Mouse (Mus musculus): ENCODE measurements around the gene Ak1. TPM values are rescaled to one million over a fixed set of nuclear protein-coding genes. Genes with fewer than 3 reads are reported as not detected.
A peak's percentile ranks its signal among the peaks of the same experiment; 100 is the strongest.

Gene Ak1
- total and polyA plus RNA-seq, 2 experiments from 2014 or later, result 572 to 721 TPM

GRCm38 (mm10) chr2:32677683-32678082 is 56.1 kb downstream of the Ak1 start:
- 82% methylated on average over 7 of the region's 7 CpGs for WGBS
- TF ChIP-seq EP300 (IDR thresholded peaks at IDR 0.05; ENCODE audit: low read depth) (no peak), CTCF (IDR thresholded peaks at IDR 0.05; ENCODE audit: low read depth) (no peak)
- peaks cover 80% of the 10 kb centered on the region for H3K36me3 ChIP-seq (replicated peaks; ENCODE audit: control insufficient read depth, insufficient read depth, low read length)
- H3K27ac ChIP-seq (ENCODE audit: low read depth), result no peak overlapping the region
- H3K4me2 ChIP-seq (ENCODE audit: low read depth, low read length), result no peak overlapping the region
- ATAC-seq (ENCODE audit: insufficient read depth, low read depth) (no peak), DNase-seq (ENCODE audit: low spot score) (no peak)
- no peak overlapping the region for H3K4me3 ChIP-seq (ENCODE audit: low read depth, low read length)
- H3K9ac ChIP-seq (replicated peaks; ENCODE audit: low read depth, low read length), result no peak overlapping the region
- peaks cover 11% of the 10 kb centered on the region; the same call in 1 of the 2 replicates for H3K4me1 ChIP-seq (ENCODE audit: control insufficient read depth, insufficient read depth)
- no peaks in the 10 kb centered on the region for H3K9me3 ChIP-seq (replicated peaks; ENCODE audit: control insufficient read depth, low read length)
- no peaks in the 10 kb centered on the region for H3K27me3 ChIP-seq (ENCODE audit: control insufficient read depth, insufficient read depth, low read length)

- no peak overlapping the region for H3K27ac ChIP-seq (ENCODE audit: low read depth)
These were observed 58.5 kb downstream of the Ak1 start for GRCm38 (mm10) chr2:32680051-32680451.

GRCm38 (mm10) chr2:32680961-32681650 is 59.5 kb downstream of the Ak1 start:
- DNase-seq (ENCODE audit: low spot score) (no peak), ATAC-seq (ENCODE audit: insufficient read depth, low read depth) (no peak)
- WGBS, result 87% methylated on average over 19 of the region's 19 CpGs
- no peaks in the 10 kb centered on the region for H3K27me3 ChIP-seq (ENCODE audit: control insufficient read depth, insufficient read depth, low read length)
- no peak overlapping the region for H3K4me3 ChIP-seq (ENCODE audit: low read depth, low read length)
- H3K27ac ChIP-seq (ENCODE audit: low read depth), result no peak overlapping the region
- H3K36me3 ChIP-seq (replicated peaks; ENCODE audit: control insufficient read depth, insufficient read depth, low read length), result peaks cover 80% of the 10 kb centered on the region
- peaks cover 11% of the 10 kb centered on the region; the same call in 1 of the 2 replicates for H3K4me1 ChIP-seq (ENCODE audit: control insufficient read depth, insufficient read depth)
- no peak overlapping the region for H3K9ac ChIP-seq (replicated peaks; ENCODE audit: low read depth, low read length)
- no peaks in the 10 kb centered on the region for H3K9me3 ChIP-seq (replicated peaks; ENCODE audit: control insufficient read depth, low read length)
- H3K4me2 ChIP-seq (ENCODE audit: low read depth, low read length), result no peak overlapping the region
- no peak for TF ChIP-seq EP300 (IDR thresholded peaks at IDR 0.05; ENCODE audit: low read depth)

More at GRCm38 (mm10) chr2:32680051-32680451, 58.5 kb downstream of the Ak1 start:
- Histone ChIP-seq H3K9me3 (replicated peaks; ENCODE audit: control insufficient read depth, low read length) (no peaks in the 10 kb centered on the region), H3K9ac (replicated peaks; ENCODE audit: low read depth, low read length) (no peak overlapping the region), H3K36me3 (replicated peaks; ENCODE audit: control insufficient read depth, insufficient read depth, low read length) (peaks cover 77% of the 10 kb centered on the region), H3K4me1 (ENCODE audit: control insufficient read depth, insufficient read depth) (peaks cover 11% of the 10 kb centered on the region; the same call in 1 of the 2 replicates), H3K27me3 (ENCODE audit: control insufficient read depth, insufficient read depth, low read length) (no peaks in the 10 kb centered on the region), H3K4me2 (ENCODE audit: low read depth, low read length) (no peak overlapping the region), H3K4me3 (ENCODE audit: low read depth, low read length) (no peak overlapping the region)
- peak; percentile 55 for DNase-seq (ENCODE audit: low spot score)
- 23% methylated on average over 7 of the region's 7 CpGs for WGBS
- peak; percentile 53 for ATAC-seq (ENCODE audit: insufficient read depth, low read depth)
- TF ChIP-seq EP300 (IDR thresholded peaks at IDR 0.05; ENCODE audit: low read depth), result no peak
- TF ChIP-seq CTCF (IDR thresholded peaks at IDR 0.05; ENCODE audit: low read depth), result no peak

GRCm38 (mm10) chr2:32681754-32682153 is 60.2 kb downstream of the Ak1 start:
- no peak for DNase-seq (ENCODE audit: low spot score)
- WGBS, result 68% methylated on average over 6 of the region's 6 CpGs
- Histone ChIP-seq H3K36me3 (replicated peaks; ENCODE audit: control insufficient read depth, insufficient read depth, low read length) (peaks cover 84% of the 10 kb centered on the region), H3K4me3 (ENCODE audit: low read depth, low read length) (no peak overlapping the region), H3K27me3 (ENCODE audit: control insufficient read depth, insufficient read depth, low read length) (no peaks in the 10 kb centered on the region), H3K4me1 (ENCODE audit: control insufficient read depth, insufficient read depth) (peaks cover 11% of the 10 kb centered on the region; the same call in 1 of the 2 replicates), H3K9ac (replicated peaks; ENCODE audit: low read depth, low read length) (no peak overlapping the region), H3K4me2 (ENCODE audit: low read depth, low read length) (no peak overlapping the region), H3K9me3 (replicated peaks; ENCODE audit: control insufficient read depth, low read length) (no peaks in the 10 kb centered on the region), H3K27ac (ENCODE audit: low read depth) (no peak overlapping the region)
- no peak for ATAC-seq (ENCODE audit: insufficient read depth, low read depth)
- TF ChIP-seq EP300 (IDR thresholded peaks at IDR 0.05; ENCODE audit: low read depth) (no peak), CTCF (IDR thresholded peaks at IDR 0.05; ENCODE audit: low read depth) (no peak)

- no peak overlapping the region for H3K4me3 ChIP-seq (ENCODE audit: low read depth, low read length)
- H3K4me1 ChIP-seq (ENCODE audit: control insufficient read depth, insufficient read depth), result peaks cover 11% of the 10 kb centered on the region; the same call in 1 of the 2 replicates
- TF ChIP-seq CTCF (IDR thresholded peaks at IDR 0.05; ENCODE audit: low read depth) (no peak), EP300 (IDR thresholded peaks at IDR 0.05; ENCODE audit: low read depth) (no peak)
- ATAC-seq (ENCODE audit: insufficient read depth, low read depth), result no peak
- no peak overlapping the region for H3K4me2 ChIP-seq (ENCODE audit: low read depth, low read length)
- no peak for DNase-seq (ENCODE audit: low spot score)
- peaks cover 76% of the 10 kb centered on the region for H3K36me3 ChIP-seq (replicated peaks; ENCODE audit: control insufficient read depth, insufficient read depth, low read length)
- H3K27ac ChIP-seq (ENCODE audit: low read depth), result no peak overlapping the region; the same call in 1 of the 2 replicates
- no peaks in the 10 kb centered on the region for H3K9me3 ChIP-seq (replicated peaks; ENCODE audit: control insufficient read depth, low read length)
- H3K9ac ChIP-seq (replicated peaks; ENCODE audit: low read depth, low read length), result no peak overlapping the region
- WGBS, result 75% methylated on average over 14 of the region's 14 CpGs
- H3K27me3 ChIP-seq (ENCODE audit: control insufficient read depth, insufficient read depth, low read length), result no peaks in the 10 kb centered on the region
These were observed 61.3 kb downstream of the Ak1 start for GRCm38 (mm10) chr2:32682721-32683417.

All from heart, postnatal 0 days (tissue).